Mouse (Mus musculus) gastrocnemius, postnatal 25 days (tissue): Measurements from ENCODE around the gene Pglyrp2. TPM values are rescaled to one million over a fixed set of nuclear protein-coding genes. Genes with fewer than 3 reads are reported as not detected.

ENCODE experiments used
- DNase-seq: peaks from one replicate; pipeline ENCODE4 v3.0.0; 2022
- long read RNA-seq, 2 experiments: library from polyadenylated mRNA; stranded (forward); transcript quantifications; one replicate each; pipeline ENCODE4 v2.0.0; 2021
- total RNA-seq, 2 experiments: library from RNA; stranded (reverse); gene quantifications; 1 replicate in 1 of 2; 2 replicates in 1 of 2; pipeline ENCODE4 v1.2.3; 2021

Pglyrp2 gene
- not detected for total RNA-seq
- long read RNA-seq, experiment 1 = 0 reads
- long read RNA-seq, experiment 2 = 0 reads

GRCm38 (mm10) chr17:32424034-32424433 is at the start of gene Pglyrp2:
Pglyrp2 (minus strand) TSS chr17:32424167.
- no peak for DNase-seq

GRCm38 (mm10) chr17:32472176-32472575 is 48.2 kb upstream of the Pglyrp2 start:
- no peak for DNase-seq

- no peak for DNase-seq
Measured at GRCm38 (mm10) chr17:32470795-32471194, 46.8 kb upstream of the Pglyrp2 start.

- no peak for DNase-seq
Measured at GRCm38 (mm10) chr17:32468494-32468893, 44.5 kb upstream of the Pglyrp2 start.

GRCm38 (mm10) chr17:32454997-32455396 is 31.0 kb upstream of the Pglyrp2 start:
- no peak for DNase-seq

- no peak for DNase-seq
Measured at GRCm38 (mm10) chr17:32454188-32454587, 30.2 kb upstream of the Pglyrp2 start.

- DNase-seq = no peak
Measured at GRCm38 (mm10) chr17:32452482-32452881, 28.5 kb upstream of the Pglyrp2 start, which contains the start of gene Cyp4f39. Cyp4f39 (plus strand) TSS chr17:32452723.

GRCm38 (mm10) chr17:32450844-32451537 is 27.0 kb upstream of the Pglyrp2 start:
- DNase-seq = no peak

- no peak for DNase-seq
Measured at GRCm38 (mm10) chr17:32449042-32449441, 25.1 kb upstream of the Pglyrp2 start.

- no peak for DNase-seq
Measured at GRCm38 (mm10) chr17:32447195-32447594, 23.2 kb upstream of the Pglyrp2 start.

GRCm38 (mm10) chr17:32445016-32445415 is 21.0 kb upstream of the Pglyrp2 start:
- DNase-seq = peak; percentile 66

- DNase-seq = no peak
Measured at GRCm38 (mm10) chr17:32443245-32443644, 19.3 kb upstream of the Pglyrp2 start.

GRCm38 (mm10) chr17:32437106-32437505 is 13.1 kb upstream of the Pglyrp2 start:
- DNase-seq = no peak

- DNase-seq = no peak
Measured at GRCm38 (mm10) chr17:32435151-32435550, 11.2 kb upstream of the Pglyrp2 start.

GRCm38 (mm10) chr17:32434324-32434723 is 10.4 kb upstream of the Pglyrp2 start:
- no peak for DNase-seq

GRCm38 (mm10) chr17:32431972-32432371 is 8.0 kb upstream of the Pglyrp2 start:
- DNase-seq = no peak

GRCm38 (mm10) chr17:32426610-32427009 is 2.6 kb upstream of the Pglyrp2 start:
- DNase-seq = no peak

- DNase-seq = no peak
Measured at GRCm38 (mm10) chr17:32420781-32421180, 3.2 kb downstream of the Pglyrp2 start.

GRCm38 (mm10) chr17:32419989-32420388 is 4.0 kb downstream of the Pglyrp2 start:
- no peak for DNase-seq

GRCm38 (mm10) chr17:32416771-32417170 is 7.2 kb downstream of the Pglyrp2 start:
- DNase-seq = no peak

GRCm38 (mm10) chr17:32415417-32416020 is 8.4 kb downstream of the Pglyrp2 start:
- no peak for DNase-seq

GRCm38 (mm10) chr17:32411898-32412297 is 12.1 kb downstream of the Pglyrp2 start:
- DNase-seq = no peak

- no peak for DNase-seq
Measured at GRCm38 (mm10) chr17:32403417-32403816, 20.6 kb downstream of the Pglyrp2 start, which contains the start of gene Rasal3. Rasal3 (minus strand) TSS chr17:32403583.

GRCm38 (mm10) chr17:32402779-32403157 is 21.2 kb downstream of the Pglyrp2 start:
- DNase-seq = no peak
